Comparison of ENCODE assay signal across 8 mouse cellular contexts in the genomic region with DNA sequence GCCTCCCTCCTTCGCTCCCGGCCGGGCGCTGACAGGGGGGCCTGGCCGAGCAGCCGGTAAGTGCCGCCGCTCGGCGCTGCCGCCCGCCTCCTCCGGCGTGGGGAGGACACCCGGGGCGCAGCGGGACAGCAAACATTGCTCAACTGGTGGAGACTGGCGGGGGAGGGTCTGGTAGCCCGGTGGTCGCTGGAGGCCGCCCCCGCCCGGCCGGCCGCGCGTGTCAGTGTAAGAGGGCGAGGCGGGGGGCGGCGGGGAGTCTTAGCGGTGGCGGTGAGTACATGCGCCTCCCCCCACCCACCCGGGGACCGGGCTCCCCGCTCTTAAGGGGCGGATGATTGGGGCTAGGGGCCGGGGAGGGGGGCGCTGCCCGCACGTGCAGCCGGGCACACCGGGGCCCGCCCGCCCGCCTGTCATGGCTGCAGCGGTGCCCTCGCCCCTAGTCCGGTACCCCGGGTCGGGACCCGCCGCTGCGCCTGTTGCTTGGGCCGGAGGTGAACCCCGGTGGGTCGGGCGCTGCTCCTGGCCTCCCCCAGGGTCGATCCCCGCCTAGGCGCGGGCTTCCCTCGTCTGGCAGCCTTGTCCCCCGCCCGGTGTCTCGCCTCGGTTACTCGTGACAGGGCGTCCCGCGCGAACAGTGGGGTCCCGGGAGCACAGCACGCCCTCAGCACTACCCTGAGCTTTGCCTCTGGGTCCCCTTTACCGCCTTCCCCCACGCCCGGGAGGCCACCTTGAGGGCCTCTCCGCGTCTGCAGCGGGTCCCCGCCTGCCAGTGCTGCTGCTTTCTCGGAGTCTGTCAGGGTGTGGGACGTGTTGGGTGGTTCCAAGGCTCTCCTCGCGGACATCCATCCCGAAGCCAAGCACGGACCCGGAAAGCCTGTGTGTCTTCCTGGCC.
DNase-seq lines count a peak whose midpoint lies in the region; ATAC-seq and TF ChIP-seq lines count a peak whose summit lies in the region.

No protein-coding gene starts in this region.

- peak overlapping the region; percentile 78 for H3K9ac ChIP-seq in kidney, embryonic 14.5 days (ENCODE audit: low read depth, low read length)
- peak overlapping the region; percentile 91 for H3K9ac ChIP-seq in liver, embryonic 12.5 days

- TF ChIP-seq CTCF in C2C12 (IDR thresholded peaks at IDR 0.05; ENCODE audit: control insufficient read depth, insufficient read depth, insufficient read length), result no peak
- TF ChIP-seq CTCF in bone marrow, adult 2 months (IDR thresholded peaks at IDR 0.05; ENCODE audit: control insufficient read depth, insufficient read depth, low read length), result no peak
- no peak for TF ChIP-seq CTCF in embryonic fibroblast, embryonic 13.5 days (IDR thresholded peaks at IDR 0.05; ENCODE audit: borderline replicate concordance, insufficient read depth, low read length)

- TF ChIP-seq POLR2A in bone marrow, adult 2 months (IDR thresholded peaks at IDR 0.05; ENCODE audit: borderline replicate concordance, control insufficient read depth, low read depth, low read length), result peak; percentile 38; the same call in 1 of the 2 replicates
- peak; percentile 53 for TF ChIP-seq POLR2A in embryonic fibroblast, embryonic 13.5 days (IDR thresholded peaks at IDR 0.05; ENCODE audit: low read depth, low read length)

- H3ac ChIP-seq in C2C12 (ENCODE audit: control insufficient read depth, insufficient read length, low read depth), result peak overlapping the region; percentile 92

- under 1% methylated on average over 80 of the region's 89 CpGs for WGBS in bone marrow, adult 2 months
- WGBS in heart, embryonic 10.5 days, result under 1% methylated on average over 81 of the region's 89 CpGs
- WGBS in kidney, embryonic 14.5 days, result under 1% methylated on average over 63 of the region's 89 CpGs
- under 1% methylated on average over 76 of the region's 89 CpGs for WGBS in liver, embryonic 12.5 days (ENCODE audit: insufficient replicate concordance)

- H3K79me2 ChIP-seq in C2C12 (ENCODE audit: control insufficient read depth, insufficient read depth), result no peaks in the 10 kb centered on the region

- H3K27ac ChIP-seq in bone marrow, adult 2 months (ENCODE audit: control insufficient read depth, insufficient read depth, low read depth, low read length, poor library complexity), result peak overlapping the region; percentile 81
- H3K27ac ChIP-seq in embryonic fibroblast, embryonic 13.5 days (ENCODE audit: insufficient read depth, low read length), result peak overlapping the region; percentile 66
- H3K27ac ChIP-seq in heart, embryonic 10.5 days, result peak overlapping the region; percentile 93
- 0 out of 2 replicates have a peak overlapping the region, but pooled peaks have one; percentile 17 for H3K27ac ChIP-seq in kidney, embryonic 14.5 days (ENCODE audit: low read depth, low read length)
- peak overlapping the region; percentile 82 for H3K27ac ChIP-seq in liver, embryonic 12.5 days

- no peaks in the 10 kb centered on the region for H3K36me3 ChIP-seq in C2C12 (ENCODE audit: control insufficient read depth, insufficient read depth)
- H3K36me3 ChIP-seq in heart, embryonic 10.5 days, result no peaks in the 10 kb centered on the region
- no peaks in the 10 kb centered on the region for H3K36me3 ChIP-seq in kidney, embryonic 14.5 days (ENCODE audit: control insufficient read depth, insufficient read depth, low read length)
- H3K36me3 ChIP-seq in liver, embryonic 12.5 days, result no peaks in the 10 kb centered on the region
- no peaks in the 10 kb centered on the region for H3K36me3 ChIP-seq in splenic B cell, adult 2 months (ENCODE audit: control insufficient read depth, insufficient read depth, low read length, poor library complexity, severe bottlenecking)

- H3K4me2 ChIP-seq in kidney, embryonic 14.5 days (replicated peaks; ENCODE audit: low read depth, low read length), result peak overlapping the region; percentile 87
- H3K4me2 ChIP-seq in liver, embryonic 12.5 days, result peak overlapping the region; percentile 100

- peak; percentile 14 for ATAC-seq in kidney, embryonic 14.5 days (ENCODE audit: low FRiP score, low TSS enrichment)
- ATAC-seq in liver, embryonic 12.5 days, result peak; percentile 31

- H3K4me1 ChIP-seq in bone marrow, adult 2 months (ENCODE audit: control insufficient read depth, insufficient read depth, low read length), result no peaks in the 10 kb centered on the region; the same call in 1 of the 2 replicates
- no peaks in the 10 kb centered on the region for H3K4me1 ChIP-seq in embryonic fibroblast, embryonic 13.5 days (ENCODE audit: control insufficient read depth, insufficient read depth, low read length)
- H3K4me1 ChIP-seq in heart, embryonic 10.5 days, result peaks cover 10% of the 10 kb centered on the region
- no peaks in the 10 kb centered on the region for H3K4me1 ChIP-seq in kidney, embryonic 14.5 days (ENCODE audit: control insufficient read depth, insufficient read depth, low read length)
- H3K4me1 ChIP-seq in liver, embryonic 12.5 days, result peaks cover 20% of the 10 kb centered on the region

- H3K27me3 ChIP-seq in C2C12 (ENCODE audit: control insufficient read depth, insufficient read depth, insufficient read length), result no peaks in the 10 kb centered on the region
- no peaks in the 10 kb centered on the region for H3K27me3 ChIP-seq in heart, embryonic 10.5 days (ENCODE audit: insufficient read depth, poor library complexity, severe bottlenecking)
- no peaks in the 10 kb centered on the region for H3K27me3 ChIP-seq in kidney, embryonic 14.5 days (ENCODE audit: control insufficient read depth, insufficient read depth, low read length)
- H3K27me3 ChIP-seq in liver, embryonic 12.5 days (replicated peaks), result peaks cover 7% of the 10 kb centered on the region; the same call in 1 of the 2 replicates
- H3K27me3 ChIP-seq in splenic B cell, adult 2 months (ENCODE audit: control insufficient read depth, insufficient read depth, low read length, poor library complexity, severe bottlenecking), result no peaks in the 10 kb centered on the region

- peak overlapping the region; percentile 46 for H3K4me3 ChIP-seq in C2C12 (ENCODE audit: insufficient read depth, poor library complexity, severe bottlenecking)
- peak overlapping the region; percentile 94 for H3K4me3 ChIP-seq in bone marrow, adult 2 months (replicated peaks; ENCODE audit: control insufficient read depth, low read depth, low read length)
- H3K4me3 ChIP-seq in embryonic fibroblast, embryonic 13.5 days (ENCODE audit: insufficient read depth, low read length), result peak overlapping the region; percentile 57
- H3K4me3 ChIP-seq in heart, embryonic 10.5 days, result peak overlapping the region; percentile 97
- peak overlapping the region; percentile 79 for H3K4me3 ChIP-seq in kidney, embryonic 14.5 days (ENCODE audit: low read length)
- peak overlapping the region; percentile 88 for H3K4me3 ChIP-seq in liver, embryonic 12.5 days

- H3K79me3 ChIP-seq in C2C12 (ENCODE audit: low read depth), result no peaks in the 10 kb centered on the region

- no peaks in the 10 kb centered on the region for H3K9me3 ChIP-seq in heart, embryonic 10.5 days
- no peaks in the 10 kb centered on the region for H3K9me3 ChIP-seq in kidney, embryonic 14.5 days (ENCODE audit: control insufficient read depth, low read length)
- H3K9me3 ChIP-seq in liver, embryonic 12.5 days (replicated peaks), result no peaks in the 10 kb centered on the region

- peak; percentile 86 for DNase-seq in heart, embryonic 10.5 days (ENCODE audit: low spot score)
- peak; percentile 68 for DNase-seq in naive thymus-derived CD4-positive, alpha-beta T cell, adult 2 months (ENCODE audit: low read depth)
- peak; percentile 57 for DNase-seq in splenic B cell, adult 2 months (ENCODE audit: low read depth, low spot score)

TF ChIP-seq in C2C12, 6 proteins besides CTCF, POLR2A, EP300 and RAD21:
- no peak for TF ChIP-seq USF1 (IDR thresholded peaks at IDR 0.05; ENCODE audit: low read depth)
- no peak for TF ChIP-seq CEBPB (IDR thresholded peaks at IDR 0.05; ENCODE audit: low read depth)
- TF ChIP-seq MYOG (IDR thresholded peaks at IDR 0.05; ENCODE audit: control insufficient read depth, extremely low read depth, insufficient read length), result no peak
- TF ChIP-seq MAX (IDR thresholded peaks at IDR 0.05), result no peak
- TF ChIP-seq FOSL1 (IDR thresholded peaks at IDR 0.05; ENCODE audit: insufficient read depth, low read length, poor library complexity, severe bottlenecking), result no peak
- TF ChIP-seq MYOD1 (IDR thresholded peaks at IDR 0.05; ENCODE audit: control insufficient read depth, insufficient read length, low read depth), result no peak

Comparison
In these comparisons a context has a peak if more than half of its experiments do, and no peak if none do; other contexts are left out.
1. Peak in every context shown above with its lines: DNase-seq, ATAC-seq, H3K4me3 ChIP-seq and H3K27ac ChIP-seq.
2. H3K4me3 ChIP-seq: peak in every context shown above with its lines; median percentile 97 in heart, embryonic 10.5 days; 94 in bone marrow, adult 2 months; 88 in liver, embryonic 12.5 days; 79 in kidney, embryonic 14.5 days; 57 in embryonic fibroblast, embryonic 13.5 days; 46 in C2C12.
3. H3K27ac ChIP-seq: peak in every context shown above with its lines; median percentile 93 in heart, embryonic 10.5 days; 82 in liver, embryonic 12.5 days; 81 in bone marrow, adult 2 months; 66 in embryonic fibroblast, embryonic 13.5 days; 17 in kidney, embryonic 14.5 days.